Mouse (Mus musculus): Measurements from ENCODE around the gene Eif3l. TPM values are rescaled to one million over a fixed set of nuclear protein-coding genes. Genes with fewer than 3 reads are reported as not detected.

Gene Eif3l
- polyA plus RNA-seq, 1 experiment from 2014 or later: 238 TPM

- H3K4me2 ChIP-seq (ENCODE audit: low read depth, low read length): no peak overlapping the region
- no peak overlapping the region for H3K4me3 ChIP-seq (ENCODE audit: low read length)
- no peaks in the 10 kb centered on the region for H3K27me3 ChIP-seq (replicated peaks; ENCODE audit: control insufficient read depth, insufficient read depth, low read length)
- no peak overlapping the region for H3K27ac ChIP-seq (ENCODE audit: low read length)
- no peaks in the 10 kb centered on the region for H3K4me1 ChIP-seq (ENCODE audit: control insufficient read depth, insufficient read depth, low read length)
- ATAC-seq: no peak
- no peak overlapping the region for H3K9ac ChIP-seq (ENCODE audit: low read depth, low read length)
- peaks cover 30% of the 10 kb centered on the region for H3K36me3 ChIP-seq (ENCODE audit: control insufficient read depth, insufficient read depth, low read length)
- WGBS: 82% methylated on average over 13 of the region's 13 CpGs
- no peaks in the 10 kb centered on the region for H3K9me3 ChIP-seq (ENCODE audit: control insufficient read depth, low read length)
Measured at GRCm38 (mm10) chr15:79126217-79126932, 51.4 kb downstream of the Eif3l start.

GRCm38 (mm10) chr15:79127101-79127500 lies 52.1 kb downstream of the Eif3l start:
- no peak overlapping the region for H3K27ac ChIP-seq (ENCODE audit: low read length)
- H3K9me3 ChIP-seq (ENCODE audit: control insufficient read depth, low read length): no peaks in the 10 kb centered on the region
- no peak overlapping the region for H3K9ac ChIP-seq (ENCODE audit: low read depth, low read length)
- peaks cover 29% of the 10 kb centered on the region for H3K36me3 ChIP-seq (ENCODE audit: control insufficient read depth, insufficient read depth, low read length)
- H3K27me3 ChIP-seq (replicated peaks; ENCODE audit: control insufficient read depth, insufficient read depth, low read length): no peaks in the 10 kb centered on the region
- no peak overlapping the region for H3K4me3 ChIP-seq (ENCODE audit: low read length)
- no peaks in the 10 kb centered on the region for H3K4me1 ChIP-seq (ENCODE audit: control insufficient read depth, insufficient read depth, low read length)
- no peak for ATAC-seq
- 91% methylated on average over 12 of the region's 12 CpGs for WGBS
- no peak overlapping the region for H3K4me2 ChIP-seq (ENCODE audit: low read depth, low read length)

GRCm38 (mm10) chr15:79128208-79128607 lies 53.2 kb downstream of the Eif3l start:
- 95% methylated on average over 5 of the region's 5 CpGs for WGBS
- Histone ChIP-seq H3K27ac (ENCODE audit: low read length) (no peak overlapping the region), H3K9me3 (ENCODE audit: control insufficient read depth, low read length) (no peaks in the 10 kb centered on the region), H3K36me3 (ENCODE audit: control insufficient read depth, insufficient read depth, low read length) (peaks cover 30% of the 10 kb centered on the region), H3K9ac (ENCODE audit: low read depth, low read length) (no peak overlapping the region), H3K4me3 (ENCODE audit: low read length) (no peak overlapping the region), H3K4me1 (ENCODE audit: control insufficient read depth, insufficient read depth, low read length) (no peaks in the 10 kb centered on the region), H3K27me3 (replicated peaks; ENCODE audit: control insufficient read depth, insufficient read depth, low read length) (no peaks in the 10 kb centered on the region), H3K4me2 (ENCODE audit: low read depth, low read length) (no peak overlapping the region)
- ATAC-seq: no peak

DNA sequence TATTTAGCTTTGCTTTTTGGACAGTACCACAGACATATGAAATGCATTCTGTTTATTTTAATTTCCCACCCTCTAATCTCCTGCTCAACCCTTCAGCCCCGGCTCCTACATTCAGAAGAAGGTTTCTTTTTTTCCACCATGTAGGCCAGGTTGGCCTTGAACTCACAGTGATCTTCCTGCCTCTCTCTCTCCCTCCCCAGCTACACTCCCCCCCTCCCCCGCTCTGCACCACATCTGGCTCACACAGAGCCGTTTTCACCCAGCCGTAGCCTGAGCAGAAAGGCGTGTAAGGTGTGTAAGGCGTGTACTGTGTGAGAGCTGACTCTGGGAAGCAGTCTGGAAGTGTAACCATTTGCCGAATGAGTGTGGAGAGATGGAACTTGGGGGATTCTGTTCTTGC lies 54.3 kb downstream of the Eif3l start:
- 75% methylated on average over 7 of the region's 7 CpGs for WGBS
- no peak overlapping the region for H3K27ac ChIP-seq (ENCODE audit: low read length)
- ATAC-seq: no peak

GRCm38 (mm10) chr15:79130782-79131181 lies 55.8 kb downstream of the Eif3l start:
- 81% methylated on average over 10 of the region's 10 CpGs for WGBS
- Histone ChIP-seq H3K27ac (ENCODE audit: low read length) (no peak overlapping the region), H3K4me3 (ENCODE audit: low read length) (no peak overlapping the region), H3K4me2 (ENCODE audit: low read depth, low read length) (no peak overlapping the region), H3K9ac (ENCODE audit: low read depth, low read length) (no peak overlapping the region), H3K27me3 (replicated peaks; ENCODE audit: control insufficient read depth, insufficient read depth, low read length) (no peaks in the 10 kb centered on the region), H3K9me3 (ENCODE audit: control insufficient read depth, low read length) (no peaks in the 10 kb centered on the region), H3K36me3 (ENCODE audit: control insufficient read depth, insufficient read depth, low read length) (peaks cover 28% of the 10 kb centered on the region), H3K4me1 (ENCODE audit: control insufficient read depth, insufficient read depth, low read length) (no peaks in the 10 kb centered on the region)
- no peak for ATAC-seq

More for the DNA sequence above, 54.3 kb downstream of the Eif3l start:
- Histone ChIP-seq H3K9ac (ENCODE audit: low read depth, low read length) (no peak overlapping the region), H3K4me2 (ENCODE audit: low read depth, low read length) (no peak overlapping the region), H3K4me3 (ENCODE audit: low read length) (no peak overlapping the region), H3K4me1 (ENCODE audit: control insufficient read depth, insufficient read depth, low read length) (no peaks in the 10 kb centered on the region), H3K36me3 (ENCODE audit: control insufficient read depth, insufficient read depth, low read length) (peaks cover 30% of the 10 kb centered on the region), H3K27me3 (replicated peaks; ENCODE audit: control insufficient read depth, insufficient read depth, low read length) (no peaks in the 10 kb centered on the region), H3K9me3 (ENCODE audit: control insufficient read depth, low read length) (no peaks in the 10 kb centered on the region)

DNA sequence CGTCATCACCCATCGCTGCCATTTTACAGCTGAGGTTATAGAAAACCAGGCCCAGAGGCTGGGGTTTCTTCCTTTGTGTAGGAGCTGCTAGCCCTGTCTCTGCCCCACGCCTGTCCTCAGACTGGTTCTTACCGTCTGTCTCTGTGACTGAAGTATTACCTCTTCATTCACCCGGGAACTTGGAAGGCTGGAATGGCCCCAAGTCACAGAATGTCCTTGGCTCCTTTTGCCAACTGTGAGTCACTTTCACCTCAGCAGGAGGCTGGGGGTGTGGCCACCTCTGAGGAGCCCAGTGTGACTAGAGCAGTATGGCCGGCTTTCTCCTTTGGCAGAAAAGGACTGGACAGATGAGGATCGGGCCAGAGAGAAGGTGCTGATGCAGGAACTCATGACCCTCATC lies 56.5 kb downstream of the Eif3l start:
- H3K27me3 ChIP-seq (replicated peaks; ENCODE audit: control insufficient read depth, insufficient read depth, low read length): no peaks in the 10 kb centered on the region
- ATAC-seq: no peak
- H3K36me3 ChIP-seq (ENCODE audit: control insufficient read depth, insufficient read depth, low read length): peaks cover 28% of the 10 kb centered on the region
- no peak overlapping the region for H3K9ac ChIP-seq (ENCODE audit: low read depth, low read length)
- no peak overlapping the region for H3K4me3 ChIP-seq (ENCODE audit: low read length)
- H3K9me3 ChIP-seq (ENCODE audit: control insufficient read depth, low read length): no peaks in the 10 kb centered on the region
- no peak overlapping the region for H3K27ac ChIP-seq (ENCODE audit: low read length)
- WGBS: 64% methylated on average over 7 of the region's 7 CpGs
- no peak overlapping the region for H3K4me2 ChIP-seq (ENCODE audit: low read depth, low read length)
- H3K4me1 ChIP-seq (ENCODE audit: control insufficient read depth, insufficient read depth, low read length): no peaks in the 10 kb centered on the region

DNA sequence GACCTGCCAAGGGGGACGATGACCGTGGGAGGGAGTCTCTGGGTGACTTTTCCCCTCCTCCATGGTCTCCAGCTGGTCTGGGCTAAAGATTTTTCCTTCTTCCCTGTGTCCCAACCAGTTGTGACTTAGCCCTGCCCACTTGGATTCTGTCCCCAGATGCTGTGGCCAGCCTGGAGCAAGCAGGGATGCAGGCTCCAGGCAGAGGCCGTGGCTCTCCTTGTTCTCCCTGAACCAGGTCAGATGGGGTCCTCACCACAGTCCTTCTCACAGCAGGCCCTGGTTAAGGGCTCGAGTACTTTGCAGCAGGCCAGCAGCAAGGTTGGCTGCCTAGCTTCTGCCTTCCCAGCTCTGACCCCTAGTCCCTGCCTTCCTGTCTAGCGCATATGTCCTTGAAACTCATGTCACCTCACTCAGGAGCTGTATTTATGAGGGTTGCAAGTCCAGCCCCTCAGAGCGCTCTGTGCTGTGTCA lies 58.2 kb downstream of the Eif3l start:
- H3K4me3 ChIP-seq (ENCODE audit: low read length): no peak overlapping the region
- no peaks in the 10 kb centered on the region for H3K27me3 ChIP-seq (replicated peaks; ENCODE audit: control insufficient read depth, insufficient read depth, low read length)
- no peak overlapping the region for H3K9ac ChIP-seq (ENCODE audit: low read depth, low read length)
- H3K4me1 ChIP-seq (ENCODE audit: control insufficient read depth, insufficient read depth, low read length): no peaks in the 10 kb centered on the region
- H3K4me2 ChIP-seq (ENCODE audit: low read depth, low read length): no peak overlapping the region
- no peaks in the 10 kb centered on the region for H3K9me3 ChIP-seq (ENCODE audit: control insufficient read depth, low read length)
- 79% methylated on average over 6 of the region's 6 CpGs for WGBS
- H3K36me3 ChIP-seq (ENCODE audit: control insufficient read depth, insufficient read depth, low read length): peaks cover 12% of the 10 kb centered on the region
- H3K27ac ChIP-seq (ENCODE audit: low read length): no peak overlapping the region
- ATAC-seq: no peak

GRCm38 (mm10) chr15:79134496-79135270 lies 59.7 kb downstream of the Eif3l start:
- ATAC-seq: no peak
- no peaks in the 10 kb centered on the region for H3K9me3 ChIP-seq (ENCODE audit: control insufficient read depth, low read length)
- no peaks in the 10 kb centered on the region for H3K27me3 ChIP-seq (replicated peaks; ENCODE audit: control insufficient read depth, insufficient read depth, low read length)
- no peaks in the 10 kb centered on the region for H3K4me1 ChIP-seq (ENCODE audit: control insufficient read depth, insufficient read depth, low read length)
- no peak overlapping the region for H3K4me2 ChIP-seq (ENCODE audit: low read depth, low read length)
- H3K27ac ChIP-seq (ENCODE audit: low read length): no peak overlapping the region
- no peak overlapping the region for H3K9ac ChIP-seq (ENCODE audit: low read depth, low read length)
- H3K36me3 ChIP-seq (ENCODE audit: control insufficient read depth, insufficient read depth, low read length): peaks cover 9% of the 10 kb centered on the region; the same call in 1 of the 2 replicates
- H3K4me3 ChIP-seq (ENCODE audit: low read length): no peak overlapping the region
- WGBS: 84% methylated on average over 9 of the region's 9 CpGs

DNA sequence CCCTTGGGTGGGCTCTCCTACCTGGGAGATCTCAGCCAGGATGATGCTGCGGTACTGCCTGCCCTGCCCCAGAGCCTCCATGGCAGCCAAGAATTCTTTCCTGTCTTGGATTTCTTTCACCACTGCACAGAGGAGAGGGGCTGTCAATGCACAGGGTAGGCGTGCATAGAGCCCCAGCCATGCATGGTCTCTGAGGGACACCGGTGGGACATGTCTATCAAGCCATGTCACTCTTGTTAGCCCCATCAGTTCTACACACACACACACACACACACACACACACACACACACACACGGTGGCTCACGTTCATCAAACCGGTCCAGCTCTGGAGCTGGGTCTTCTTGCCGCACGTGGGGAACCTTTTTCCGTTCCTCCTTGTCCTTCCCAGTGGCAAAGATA lies 60.4 kb downstream of the Eif3l start:
- Histone ChIP-seq H3K27ac (ENCODE audit: low read length) (no peak overlapping the region), H3K4me2 (ENCODE audit: low read depth, low read length) (no peak overlapping the region), H3K36me3 (ENCODE audit: control insufficient read depth, insufficient read depth, low read length) (peaks cover 4% of the 10 kb centered on the region; the same call in 1 of the 2 replicates), H3K9me3 (ENCODE audit: control insufficient read depth, low read length) (no peaks in the 10 kb centered on the region), H3K27me3 (replicated peaks; ENCODE audit: control insufficient read depth, insufficient read depth, low read length) (no peaks in the 10 kb centered on the region), H3K4me3 (ENCODE audit: low read length) (no peak overlapping the region), H3K9ac (ENCODE audit: low read depth, low read length) (no peak overlapping the region), H3K4me1 (ENCODE audit: control insufficient read depth, insufficient read depth, low read length) (no peaks in the 10 kb centered on the region)
- ATAC-seq: no peak
- 77% methylated on average over 9 of the region's 9 CpGs for WGBS
